Mouse (Mus musculus): ENCODE measurements around the gene Fzr1. TPM values are rescaled to one million over a fixed set of nuclear protein-coding genes. Genes with fewer than 3 reads are reported as not detected.

Fzr1 gene
- total RNA-seq (2021): 10 to 100 TPM; 85.7 to 94.7 TPM

DNA sequence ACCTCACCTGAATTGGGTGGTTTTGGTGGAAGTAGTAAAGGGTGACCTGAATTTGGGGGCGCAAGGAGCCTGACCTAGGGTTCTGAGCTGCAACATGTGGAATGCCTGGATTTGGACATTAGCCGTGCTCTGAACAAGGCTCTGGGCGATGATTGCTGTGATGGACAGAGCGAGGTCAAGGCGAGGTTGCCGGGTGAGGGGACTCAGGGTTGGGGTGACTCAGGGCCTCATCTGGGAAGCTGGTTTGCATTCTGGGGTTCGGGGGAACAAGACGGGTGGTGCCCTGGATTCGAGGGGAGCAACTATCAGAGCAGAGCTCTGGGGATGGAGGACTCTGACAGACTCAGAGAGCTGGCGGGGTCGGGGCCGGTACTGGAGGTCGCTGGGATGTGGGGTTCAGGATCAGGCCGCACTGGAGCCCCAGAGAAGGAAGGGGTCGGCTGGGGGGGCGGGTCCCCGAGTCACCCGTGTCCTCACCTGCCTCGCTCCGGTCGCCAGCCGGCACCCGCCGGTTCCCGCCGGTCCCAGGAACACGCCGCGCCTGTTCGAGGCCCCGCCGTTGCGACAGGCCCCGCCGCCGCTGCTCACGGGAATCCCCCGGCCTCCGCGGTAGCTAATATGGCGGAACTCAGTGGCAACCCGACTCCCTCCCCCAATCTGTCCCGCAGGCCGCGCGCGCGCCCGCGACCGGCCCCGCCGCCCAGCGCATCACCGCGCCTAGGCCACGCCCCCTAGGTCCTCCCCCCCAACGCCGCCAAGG, at the start of gene Fzr1:
Gene Fzr1 (minus strand): TSS at position 724 of the 760 bp plus-strand sequence.
- no peak for DNase-seq (ENCODE audit: extremely low spot score in 1 of 2, low spot score in 2 of 2)
- intact Hi-C loops (cut with DNase I): no loop called here

DNA sequence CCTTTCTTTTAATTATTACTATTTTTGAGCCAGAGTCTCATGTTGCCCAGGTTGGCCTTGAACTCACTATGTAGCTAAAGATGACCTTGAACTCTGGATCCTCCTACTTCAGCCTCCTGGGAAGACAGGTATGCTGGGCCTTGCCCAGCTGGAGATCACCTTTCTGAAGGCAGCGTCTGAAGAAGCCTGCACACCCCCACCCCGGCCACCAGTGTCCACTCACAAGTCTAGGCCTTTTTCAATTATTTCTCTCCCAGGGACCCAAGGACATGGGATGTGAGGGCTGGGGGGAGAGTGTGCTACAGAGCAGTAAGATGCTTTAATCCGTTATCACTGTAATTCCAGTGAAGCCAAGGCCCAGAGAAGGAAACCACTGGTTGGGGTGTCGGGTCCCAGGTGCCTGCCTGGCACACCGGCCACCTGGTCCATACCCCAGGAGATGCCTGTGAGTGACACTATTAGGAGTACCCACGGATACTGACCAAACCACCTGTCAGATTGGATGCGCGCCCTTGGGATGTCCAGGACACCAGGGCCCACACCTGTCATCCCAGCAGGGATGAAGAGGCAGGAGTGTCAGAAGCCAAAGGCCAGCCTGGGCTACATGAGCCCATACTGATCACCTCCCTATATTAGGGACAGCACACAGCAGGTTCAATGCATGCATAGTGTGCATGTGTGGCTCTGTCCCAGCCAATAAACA, 49.6 kb upstream of the Fzr1 start:
- intact Hi-C loops (cut with DNase I): no loop called here
- DNase-seq (ENCODE audit: extremely low spot score in 1 of 2, low spot score in 2 of 2): peak in 1 of 2 experiments; percentile 50

DNA sequence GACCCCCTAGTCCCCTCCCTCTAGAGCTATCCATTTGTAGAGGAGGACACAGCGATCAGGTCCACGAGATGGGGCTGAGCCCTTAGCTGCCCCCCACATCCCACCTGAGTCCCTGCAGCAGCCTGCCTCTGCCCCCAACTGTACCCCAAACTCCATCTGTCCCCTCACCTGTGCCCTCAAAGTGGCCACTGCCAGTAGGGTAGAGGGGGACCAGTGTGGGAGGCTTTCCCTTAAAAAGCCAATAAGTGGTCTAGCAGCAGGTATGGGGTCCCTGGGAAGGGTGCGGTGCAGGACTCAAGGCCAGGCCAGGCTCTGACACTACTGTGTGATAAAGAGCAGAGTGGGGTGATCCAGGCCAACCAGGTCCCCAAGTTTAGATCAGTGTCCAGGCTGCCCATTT, 49.0 kb upstream of the Fzr1 start:
- peak in 1 of 2 experiments; percentile 20 for DNase-seq (ENCODE audit: extremely low spot score in 1 of 2, low spot score in 2 of 2)
- intact Hi-C loops (cut with DNase I): no loop called here

DNA sequence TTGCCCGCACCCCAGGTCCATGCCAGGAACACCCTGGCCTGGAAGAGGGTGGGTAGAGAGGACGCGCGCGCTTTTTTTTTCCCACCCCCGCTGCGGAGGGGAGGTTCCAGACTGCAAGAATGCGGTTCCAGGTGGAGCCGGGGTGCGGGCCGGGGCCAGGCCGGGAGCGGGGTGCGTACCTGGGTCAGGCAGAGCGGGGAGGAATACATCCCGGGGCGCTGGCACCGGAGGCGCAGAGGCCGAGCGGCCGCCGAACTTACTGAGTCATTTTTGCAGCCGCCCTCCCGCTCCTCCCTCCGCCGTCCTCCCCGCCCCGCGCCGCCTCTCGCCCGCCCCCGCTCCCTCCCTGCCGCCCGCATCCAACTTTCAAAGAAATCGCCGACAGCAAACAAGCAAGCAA, 48.6 kb upstream of the Fzr1 start:
- intact Hi-C loops (cut with DNase I): no loop called here
- DNase-seq (ENCODE audit: extremely low spot score in 1 of 2, low spot score in 2 of 2): peak in 1 of 2 experiments; percentile 82

DNA sequence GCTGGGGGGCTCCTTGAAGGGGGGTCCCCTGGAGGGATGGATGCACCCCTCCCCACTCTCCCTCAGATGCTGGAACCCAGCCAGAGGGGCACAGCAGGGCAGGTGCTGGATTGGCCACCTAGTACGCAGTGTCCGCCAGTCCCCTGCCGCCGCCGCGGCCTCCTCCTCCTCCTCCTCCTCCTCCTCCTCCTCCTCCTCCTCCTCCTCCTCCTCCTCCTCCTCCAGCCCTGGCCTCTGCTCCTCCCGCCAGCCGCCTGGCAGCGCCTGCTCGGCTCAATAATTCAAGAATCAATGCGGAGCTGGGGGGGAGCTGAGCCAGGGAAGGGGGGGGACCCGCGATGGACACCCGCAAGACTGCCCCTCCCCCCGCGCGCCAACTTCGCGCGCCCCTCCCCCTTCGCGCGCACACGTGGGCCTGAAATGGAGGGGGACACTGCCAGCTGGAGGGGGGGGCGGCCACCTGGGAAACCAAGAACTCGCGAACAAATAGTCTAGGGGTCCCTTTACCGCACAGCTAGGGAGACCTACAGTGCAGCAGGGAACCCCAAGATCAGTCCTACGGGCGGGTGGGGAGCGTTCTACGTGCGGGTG, 47.9 kb upstream of the Fzr1 start:
- intact Hi-C loops (cut with DNase I): no loop called here
- peak in 1 of 2 experiments; percentile 72 for DNase-seq (ENCODE audit: extremely low spot score in 1 of 2, low spot score in 2 of 2)

DNA sequence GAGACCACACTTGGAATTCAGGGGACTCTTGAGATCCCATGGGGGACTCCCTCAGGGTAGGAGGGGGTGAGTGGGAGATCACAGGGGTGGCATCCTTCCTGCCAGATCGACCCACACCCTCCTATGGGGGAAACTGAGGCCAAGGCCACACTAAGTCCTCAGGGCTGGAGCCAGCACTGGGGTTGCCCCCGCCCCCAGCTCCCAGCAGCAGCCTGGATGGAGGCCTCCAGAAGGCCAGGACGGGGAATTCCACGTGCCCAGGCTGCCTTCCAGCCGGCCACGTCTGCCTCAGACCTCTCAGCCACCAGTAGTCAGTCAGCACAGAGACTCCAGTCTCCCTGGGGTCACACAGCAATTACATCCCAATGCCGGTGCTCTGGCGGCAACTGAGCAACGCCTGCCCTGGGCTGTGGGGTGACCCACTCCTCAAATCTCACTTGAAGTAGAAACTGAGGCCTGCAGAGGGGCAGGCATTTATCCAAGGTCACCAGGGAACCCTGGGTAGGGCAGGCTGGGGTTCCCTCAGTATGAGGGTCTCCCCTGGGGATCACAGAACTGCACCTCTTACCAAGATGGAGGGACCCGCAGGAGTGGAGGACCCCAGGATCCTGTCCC, 47.0 kb upstream of the Fzr1 start:
- intact Hi-C loops (cut with DNase I): no loop called here
- DNase-seq (ENCODE audit: extremely low spot score in 1 of 2, low spot score in 2 of 2): peak in 1 of 2 experiments; percentile 62

DNA sequence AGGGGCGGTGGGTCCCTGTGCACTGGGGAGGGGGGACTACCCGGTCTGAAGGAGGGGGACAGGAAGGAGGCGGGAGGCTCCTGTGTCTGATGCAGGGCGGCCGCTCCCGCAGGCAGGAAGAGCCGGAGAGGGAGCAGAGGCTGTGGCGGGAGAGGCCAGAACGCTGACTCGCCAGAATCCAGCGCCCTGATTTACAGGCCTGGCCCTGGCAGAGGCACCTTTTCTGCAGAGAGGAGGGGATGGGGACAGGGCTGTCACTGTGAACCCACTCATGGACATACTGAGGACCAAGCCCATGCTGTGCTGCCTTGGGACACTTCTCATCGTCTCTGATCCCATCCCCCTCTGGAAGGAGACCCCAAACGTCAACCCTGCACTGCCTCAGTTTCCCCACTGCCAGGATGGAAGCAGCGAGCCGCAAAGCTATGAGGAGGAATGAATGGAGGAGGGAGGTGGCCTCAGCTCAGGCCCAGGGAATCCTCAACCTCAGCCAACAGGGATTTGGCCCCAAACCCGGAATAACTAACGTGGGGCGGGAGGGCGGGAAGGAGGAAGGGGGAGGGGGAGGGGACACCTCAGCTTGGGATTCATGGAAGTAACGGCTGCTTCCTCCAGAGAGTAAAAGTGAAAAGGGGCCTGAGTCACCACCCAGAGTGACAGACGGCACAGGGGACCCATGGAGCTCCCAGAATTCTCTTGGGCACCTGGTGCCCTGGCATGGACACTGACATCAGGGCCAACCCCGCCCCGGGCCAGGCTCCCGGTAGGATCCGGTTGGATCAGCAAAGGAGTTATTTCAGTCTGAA, 46.1 kb upstream of the Fzr1 start:
- intact Hi-C loops (cut with DNase I): no loop called here
- peak in 1 of 2 experiments; percentile 73 for DNase-seq (ENCODE audit: extremely low spot score in 1 of 2, low spot score in 2 of 2)

DNA sequence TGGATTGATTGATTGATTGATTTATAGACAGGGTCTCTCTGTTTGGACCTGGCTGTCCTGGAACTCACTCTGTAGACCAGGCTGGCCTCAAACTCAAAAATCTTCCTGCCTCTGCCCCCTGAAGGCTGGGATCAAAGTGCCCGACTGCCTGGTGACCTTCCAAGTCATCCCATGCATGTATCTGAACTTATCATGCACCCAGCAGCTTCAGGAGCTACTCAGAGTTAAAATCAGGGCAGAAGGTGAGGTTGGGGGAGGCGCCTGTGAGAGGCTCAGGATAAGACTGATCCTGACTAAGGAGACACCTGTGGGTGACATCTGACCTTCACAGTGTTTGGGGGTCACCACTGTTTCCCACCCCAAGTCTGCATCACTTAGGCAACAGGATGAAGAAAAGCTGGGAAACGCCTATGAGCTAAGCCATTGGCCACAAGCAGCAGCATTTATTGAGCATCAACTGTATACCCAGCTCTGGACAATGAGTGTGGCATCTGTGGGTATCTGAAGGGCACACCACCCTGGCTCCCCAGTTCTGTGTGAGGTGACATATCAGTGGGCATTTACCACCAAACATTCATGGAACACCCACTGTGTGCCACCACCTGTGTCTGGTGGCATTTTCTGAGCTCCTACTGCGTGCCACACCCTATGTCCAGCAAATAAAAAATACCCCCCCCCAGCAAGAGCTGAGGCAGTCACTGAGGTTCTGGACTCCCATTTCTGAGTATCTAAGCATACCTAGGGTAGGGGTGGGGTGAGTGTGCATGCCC, 45.3 kb upstream of the Fzr1 start:
- intact Hi-C loops (cut with DNase I): no loop called here
- peak in 1 of 2 experiments; percentile 15 for DNase-seq (ENCODE audit: extremely low spot score in 1 of 2, low spot score in 2 of 2)

DNA sequence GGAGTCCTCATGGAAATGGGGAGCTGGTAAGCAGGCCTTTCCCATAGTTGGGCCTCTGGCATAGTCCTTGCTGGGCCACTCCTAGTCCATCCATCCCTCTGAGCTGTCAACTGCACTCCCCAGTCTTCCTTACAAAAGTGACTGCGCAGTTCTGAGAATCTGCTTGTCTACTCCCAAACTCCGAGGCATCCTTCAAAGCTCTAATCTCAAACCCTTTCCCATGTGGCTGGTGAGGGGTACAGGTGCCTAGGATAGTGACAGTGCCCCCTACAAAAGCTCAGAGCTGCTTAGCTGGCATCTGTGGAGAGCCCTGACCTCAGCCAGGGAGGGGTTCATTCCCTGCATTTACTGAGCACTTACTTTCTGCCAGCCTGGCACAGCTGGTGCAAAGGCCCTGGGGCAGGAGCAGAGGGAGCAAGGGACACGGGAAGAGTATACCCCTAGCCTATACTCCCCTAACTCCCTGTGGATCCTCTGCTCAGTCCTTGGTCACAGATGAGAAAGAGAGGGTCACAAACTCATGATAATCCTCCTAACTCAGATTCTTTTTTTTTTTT, 44.4 kb upstream of the Fzr1 start:
- intact Hi-C loops (cut with DNase I): no loop called here
- peak in 1 of 2 experiments; percentile 15 for DNase-seq (ENCODE audit: extremely low spot score in 1 of 2, low spot score in 2 of 2)

DNA sequence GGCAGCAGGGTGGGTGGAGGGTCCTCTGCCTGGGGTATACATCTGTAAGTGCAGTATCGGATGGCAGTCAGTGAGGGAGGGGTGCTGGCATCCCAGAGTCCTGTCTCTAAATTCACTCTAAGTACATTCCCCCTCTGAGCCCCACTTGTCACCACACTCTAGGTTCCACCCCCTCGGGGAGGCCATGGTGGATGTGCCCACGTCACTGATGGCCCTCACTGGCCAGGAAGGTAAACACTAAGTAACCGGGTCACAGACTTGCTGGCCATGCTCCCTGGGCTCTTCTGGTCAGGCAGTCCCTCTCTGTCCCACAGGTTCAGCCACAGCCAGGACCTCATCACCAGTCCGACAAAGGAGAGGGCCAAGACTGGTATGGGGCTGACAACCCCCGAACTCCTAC, 43.9 kb upstream of the Fzr1 start:
- intact Hi-C loops (cut with DNase I): no loop called here
- DNase-seq (ENCODE audit: extremely low spot score in 1 of 2, low spot score in 2 of 2): peak in 1 of 2 experiments; percentile 28

DNA sequence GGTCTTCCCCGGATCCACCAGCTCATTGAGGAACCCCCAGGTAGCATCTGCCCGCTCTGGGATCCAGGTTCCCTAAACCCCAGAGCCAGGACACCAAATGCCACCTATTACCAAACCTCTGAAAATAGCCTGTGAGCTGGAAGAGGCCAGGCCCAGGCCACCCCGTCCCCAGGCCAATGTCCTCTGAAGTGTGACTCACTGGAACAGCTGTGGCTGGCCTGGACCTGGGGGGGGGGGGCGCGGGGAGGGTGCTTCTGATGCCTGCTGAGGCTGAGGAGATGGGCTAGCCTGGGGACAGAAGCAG, 43.4 kb upstream of the Fzr1 start:
- peak in 1 of 2 experiments; percentile 16 for DNase-seq (ENCODE audit: extremely low spot score in 1 of 2, low spot score in 2 of 2)
- intact Hi-C loops (cut with DNase I): no loop called here

DNA sequence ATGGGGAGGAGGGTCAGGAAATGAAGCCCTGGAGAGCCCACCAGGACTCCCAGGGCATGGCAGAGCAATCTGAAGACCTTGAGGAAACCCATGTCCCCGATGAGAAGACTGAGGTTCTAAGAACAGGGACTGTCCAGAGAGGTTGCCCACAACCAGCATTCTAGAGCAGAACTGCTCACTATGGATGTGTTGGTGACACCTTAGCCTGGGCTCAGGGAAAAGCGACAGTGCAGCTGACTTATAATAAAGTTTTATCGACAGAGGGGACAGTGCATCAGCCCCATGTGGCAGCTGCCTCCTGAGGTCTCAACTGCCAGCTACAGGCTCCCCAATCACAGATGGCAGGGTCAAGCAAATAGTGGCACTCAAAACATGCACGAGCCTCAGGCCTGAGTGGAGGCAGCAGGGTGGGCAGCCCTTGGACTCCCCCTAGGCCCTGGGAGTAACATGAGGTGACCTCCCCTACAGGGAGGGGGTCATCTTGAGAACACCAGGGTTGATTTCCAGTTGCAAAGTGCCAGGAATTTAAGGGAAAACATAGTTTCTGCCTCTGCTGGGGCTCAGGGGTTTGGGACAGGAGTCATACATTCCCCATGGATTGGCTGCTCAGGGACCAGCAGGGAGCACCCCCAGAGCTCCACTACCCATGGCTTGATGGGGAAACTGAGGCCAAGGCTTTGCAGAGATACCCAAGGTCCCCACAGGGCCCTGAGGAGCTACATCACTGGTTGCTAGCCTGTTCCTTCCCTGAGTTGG, 42.9 kb upstream of the Fzr1 start:
- DNase-seq (ENCODE audit: extremely low spot score in 1 of 2, low spot score in 2 of 2): peak in 1 of 2 experiments; percentile 19
- intact Hi-C loops (cut with DNase I): no loop called here

DNA sequence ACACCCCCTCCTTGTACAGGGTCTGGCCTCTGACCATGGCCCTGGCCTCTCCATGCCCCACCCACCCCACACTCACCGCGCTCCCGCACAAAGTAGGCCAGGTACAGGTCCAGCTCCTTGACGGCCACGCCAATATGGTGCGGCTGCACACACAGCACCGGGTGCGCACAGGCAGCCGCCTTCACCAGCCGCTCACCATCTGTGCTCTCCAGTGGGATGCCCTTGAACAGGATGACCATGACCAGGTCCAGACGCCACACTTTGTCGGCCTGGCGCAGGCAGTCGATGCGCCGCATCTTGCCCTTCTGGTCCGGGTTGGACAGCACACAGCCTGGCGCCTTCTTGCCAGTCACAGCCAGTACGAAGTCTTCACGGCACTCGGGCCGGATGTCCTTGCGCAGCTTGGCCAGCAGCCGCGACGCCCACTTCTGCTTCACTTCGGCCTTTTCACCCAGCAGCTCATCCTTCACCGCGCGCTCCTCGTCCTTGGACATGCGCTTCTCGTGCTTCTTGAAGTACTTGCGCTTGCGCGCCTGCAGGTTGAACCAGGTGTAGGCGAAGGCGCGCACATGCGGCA, 42.0 kb upstream of the Fzr1 start:
- intact Hi-C loops (cut with DNase I): no loop called here
- DNase-seq (ENCODE audit: extremely low spot score in 1 of 2, low spot score in 2 of 2): peak in 1 of 2 experiments; percentile 39

DNA sequence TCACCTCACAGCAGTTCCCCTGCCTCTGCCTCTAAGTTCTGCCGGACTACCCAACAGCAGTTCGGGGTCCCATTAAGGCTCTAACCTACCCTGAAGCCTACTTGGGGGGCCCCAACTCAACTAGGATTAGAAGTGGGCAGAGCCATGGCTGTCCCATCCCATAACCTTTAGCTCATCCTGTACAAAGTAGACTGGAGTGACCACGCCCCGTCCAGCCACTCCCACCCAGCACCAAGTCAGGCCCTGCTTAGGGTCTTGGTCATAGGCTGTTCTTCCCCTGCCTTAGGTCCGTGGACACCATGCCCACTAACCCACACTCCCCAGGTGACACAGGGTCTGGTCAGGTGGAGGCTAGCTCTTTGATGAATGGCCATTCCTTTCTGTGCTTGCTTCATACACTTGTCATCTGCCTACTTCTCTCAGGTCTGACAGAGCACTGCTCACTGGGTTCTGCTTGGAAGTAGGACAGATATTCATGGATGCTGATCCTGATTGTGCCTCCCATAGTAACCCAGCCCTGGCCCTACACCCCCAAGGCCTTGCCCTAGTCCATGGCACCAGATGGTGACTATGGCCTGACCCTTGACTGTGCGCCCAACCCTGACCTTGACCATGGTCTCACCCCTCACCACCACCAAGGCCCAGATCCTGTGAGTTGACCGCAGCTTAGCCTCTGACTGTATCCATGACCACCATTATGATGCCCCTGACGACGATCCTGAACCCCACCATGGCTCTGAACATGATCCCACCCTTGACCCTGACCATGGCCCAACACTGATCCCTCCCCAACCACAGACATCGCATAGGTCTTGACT, 41.0 kb upstream of the Fzr1 start:
- peak in 1 of 2 experiments; percentile 23 for DNase-seq (ENCODE audit: extremely low spot score in 1 of 2, low spot score in 2 of 2)
- intact Hi-C loops (cut with DNase I): no loop called here

DNA sequence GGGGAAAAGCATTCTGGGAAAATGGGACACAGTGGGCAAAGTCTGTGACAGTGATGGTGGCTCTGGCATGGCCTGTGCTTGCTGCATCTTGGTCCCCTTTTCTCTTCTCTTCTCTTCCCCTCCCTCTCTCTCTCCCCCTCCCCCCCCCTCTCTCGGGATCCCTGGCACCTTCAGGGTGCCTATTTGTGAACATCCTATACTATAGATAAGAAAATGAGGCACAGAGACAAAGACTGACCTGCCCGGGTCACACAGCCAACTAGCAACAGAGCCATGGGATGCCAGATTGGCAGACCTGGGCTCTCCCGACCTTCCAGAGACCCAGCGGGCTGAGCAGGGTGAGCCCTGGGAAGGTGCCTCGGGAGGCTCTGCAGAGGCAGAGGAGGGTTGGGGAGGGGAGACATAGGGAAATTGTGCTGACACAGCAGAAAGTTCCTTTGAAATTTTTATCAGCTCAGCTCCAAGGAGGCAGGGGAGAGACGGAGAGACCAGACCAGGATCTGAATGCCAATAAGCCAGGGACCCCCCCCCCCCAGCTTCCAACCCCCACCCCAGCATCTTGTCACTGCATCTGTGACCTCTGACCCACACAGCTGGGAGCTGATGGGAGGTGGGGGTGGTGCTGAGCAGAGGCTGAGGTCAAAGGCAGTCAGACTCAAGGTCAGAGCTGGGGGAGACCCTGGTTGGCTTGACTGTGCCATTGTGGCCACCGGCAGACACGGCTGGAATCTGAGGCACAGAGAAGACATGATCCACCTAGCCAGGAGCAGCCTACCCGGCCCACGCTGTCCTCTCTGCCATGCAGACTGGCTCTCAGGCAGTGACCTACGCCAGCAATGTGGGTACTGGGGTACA, 40.1 kb upstream of the Fzr1 start:
- intact Hi-C loops (cut with DNase I): no loop called here
- peak in 1 of 2 experiments; percentile 31 for DNase-seq (ENCODE audit: extremely low spot score in 1 of 2, low spot score in 2 of 2)

Data from left cerebral cortex, postnatal 10 days (tissue).